Comparison of ENCODE assay signal across 8 mouse cellular contexts in genomic region chr3:84314651-84315191, GRCm38 (mm10). TPM values are rescaled to one million over a fixed set of nuclear protein-coding genes. Genes with fewer than 3 reads are reported as not detected.
DNase-seq lines count a peak whose midpoint lies in the region; ATAC-seq and TF ChIP-seq lines count a peak whose summit lies in the region.

No protein-coding gene starts in this region.

- WGBS in forebrain, embryonic 10.5 days: 47% methylated on average over 8 of the region's 8 CpGs
- WGBS in lung, adult 2 months: 11% methylated on average over 8 of the region's 8 CpGs
- WGBS in neural tube, embryonic 14.5 days: 32% methylated on average over 8 of the region's 8 CpGs

- ATAC-seq in neural tube, embryonic 14.5 days (ENCODE audit: low read depth): peak; percentile 68

- TF ChIP-seq CTCF in lung, adult 2 months (IDR thresholded peaks at IDR 0.05; ENCODE audit: insufficient read depth, low read length): peak; percentile 8; the same call in 1 of the 2 replicates

- no peak for TF ChIP-seq POLR2A in lung, adult 2 months (IDR thresholded peaks at IDR 0.05; ENCODE audit: borderline replicate concordance, extremely low read depth, low read depth, low read length)

- peak; percentile 68 for DNase-seq in adrenal gland, adult 2 months
- DNase-seq in adrenal gland, adult 8-10 months: no peak
- DNase-seq in forebrain, embryonic 10.5 days (ENCODE audit: extremely low spot score, low spot score): peak; percentile 52
- DNase-seq in heart, postnatal 36 days: peak; percentile 49 to 59
- peak; percentile 27 to 84 for DNase-seq in layer of hippocampus, adult 18-20 months (ENCODE audit: low spot score in 2 of 2)
- DNase-seq in lung, adult 2 months: peak; percentile 28

- H3K9me3 ChIP-seq in forebrain, embryonic 10.5 days: no peaks in the 10 kb centered on the region
- H3K9me3 ChIP-seq in neural tube, embryonic 14.5 days (ENCODE audit: control insufficient read depth, low read length): no peaks in the 10 kb centered on the region

- H3K4me2 ChIP-seq in neural tube, embryonic 14.5 days (ENCODE audit: low read depth, low read length): 0 out of 2 replicates have a peak overlapping the region, but pooled peaks have one; percentile 7

- H3K27ac ChIP-seq in brown adipose tissue, adult 24 weeks (replicated peaks; ENCODE audit: low read depth, low read length): no peak overlapping the region
- peak overlapping the region; percentile 75 for H3K27ac ChIP-seq in forebrain, embryonic 10.5 days
- H3K27ac ChIP-seq in neural tube, embryonic 14.5 days (ENCODE audit: low read depth, low read length): no peak overlapping the region

- peaks cover 5% of the 10 kb centered on the region for H3K4me1 ChIP-seq in brown adipose tissue, adult 24 weeks (ENCODE audit: control insufficient read depth, insufficient read depth, insufficient read length, low read length)
- H3K4me1 ChIP-seq in forebrain, embryonic 10.5 days: peaks cover 10% of the 10 kb centered on the region
- H3K4me1 ChIP-seq in lung, adult 2 months (ENCODE audit: control insufficient read depth, insufficient read depth, low read length): peaks cover 3% of the 10 kb centered on the region
- H3K4me1 ChIP-seq in neural tube, embryonic 14.5 days (ENCODE audit: control insufficient read depth, insufficient read depth, low read length): no peaks in the 10 kb centered on the region

- intact Hi-C loops in heart, postnatal 36 days (cut with DNase I): loop anchor here (1.0 kb wide), 1 partner anchor 228 kb away; no protein-coding TSS in a partner anchor

- 0 out of 2 replicates have a peak overlapping the region, but pooled peaks have one; percentile 16 for H3K4me3 ChIP-seq in brown adipose tissue, adult 24 weeks (ENCODE audit: insufficient read depth, low read depth, low read length)
- no peak overlapping the region for H3K4me3 ChIP-seq in forebrain, embryonic 10.5 days
- peak overlapping the region; percentile 65 for H3K4me3 ChIP-seq in lung, adult 2 months (replicated peaks; ENCODE audit: extremely low read depth, low read depth, low read length)
- no peak overlapping the region for H3K4me3 ChIP-seq in neural tube, embryonic 14.5 days (ENCODE audit: low read depth, low read length)

- no peak overlapping the region for H3K9ac ChIP-seq in neural tube, embryonic 14.5 days (replicated peaks; ENCODE audit: low read depth, low read length)

- H3K27me3 ChIP-seq in forebrain, embryonic 10.5 days (ENCODE audit: poor library complexity, severe bottlenecking): peaks cover 10% of the 10 kb centered on the region
- H3K27me3 ChIP-seq in neural tube, embryonic 14.5 days (ENCODE audit: control insufficient read depth, insufficient read depth, low read length): no peaks in the 10 kb centered on the region

- no peaks in the 10 kb centered on the region for H3K36me3 ChIP-seq in forebrain, embryonic 10.5 days (replicated peaks)
- no peaks in the 10 kb centered on the region for H3K36me3 ChIP-seq in neural tube, embryonic 14.5 days (ENCODE audit: control insufficient read depth, insufficient read depth, low read length)

RNA-seq across cellular contexts. Expression of gene Trim2, which starts 8.0 kb away (rescaled TPM):
- 100 to 1,000 TPM in 1 of 2 experiments, 10 to 100 TPM in 1; 34.1 to 125 TPM for total RNA-seq in adrenal gland, adult 2 months (2021)
- 58.3 and 115 TPM in 2 replicates for polyA plus RNA-seq in adrenal gland, adult 2 months (2012; rRNA removed)
- total RNA-seq in adrenal gland, adult 8-10 months (2022): 10 to 100 TPM; 42.9 to 87.2 (median 60.4) TPM
- polyA plus RNA-seq in brown adipose tissue, adult 24 weeks (2012; ENCODE audit: insufficient read depth, insufficient read length, missing spikeins): 14.0 and 14.2 TPM in 2 replicates
- 32.1 and 36.4 TPM in 2 replicates for polyA plus RNA-seq in forebrain, embryonic 10.5 days (2016; fragmentation: Nextera tagmentation; extraction: Ambion mirVana)
- total RNA-seq in heart, postnatal 36 days (2021): 1 to 10 TPM; 5.1 to 5.8 TPM
- 100 to 1,000 TPM; 438 to 456 TPM for total RNA-seq in layer of hippocampus, adult 18-20 months (2021)
- polyA plus RNA-seq in lung, adult 2 months (2012; rRNA removed): 26.3 and 29.8 TPM in 2 replicates
- 136 and 139 TPM in 2 replicates for polyA plus RNA-seq in neural tube, embryonic 14.5 days (2014; fragmentation: Nextera tagmentation; extraction: Ambion mirVana)

Comparison
In these comparisons a context has a peak if more than half of its experiments do, and no peak if none do; other contexts are left out.
1. H3K4me3 ChIP-seq: peak in brown adipose tissue, adult 24 weeks (single experiment) and lung, adult 2 months (single experiment); none in forebrain, embryonic 10.5 days (single experiment) and neural tube, embryonic 14.5 days (single experiment).